Mouse (Mus musculus) liver, embryonic 11.5 days (tissue): ENCODE measurements around the gene Specc1. TPM values are rescaled to one million over a fixed set of nuclear protein-coding genes. Genes with fewer than 3 reads are reported as not detected.

Experiments used
- ATAC-seq: fragments of 200-750 bp; cut with Nextera tagmentation; replicated peaks from 2 replicates; pipeline ENCODE4 v1.8.0; 2017; ENCODE audit warnings: moderate number of reproducible peaks, mild to moderate bottlenecking, moderate TSS enrichment, moderate library complexity; ENCODE audit not compliant: low FRiP score
- DNase-seq: peaks from one replicate; pipeline ENCODE4 v3.0.0-alpha.2; 2017; ENCODE audit warnings: low spot score
- H3K27ac ChIP-seq: fragments of 300-500 bp; sonication (generic); 2 replicates; pipeline ENCODE4 v1.5.1; 2014; ENCODE audit warnings: mild to moderate bottlenecking, low read depth, low read length, control low read depth
- H3K27me3 ChIP-seq: fragments of 300-500 bp; sonication (generic); replicated peaks from 2 replicates; pipeline ENCODE4 v1.6.1; 2014; ENCODE audit warnings: low read length, mixed read lengths; ENCODE audit not compliant: control insufficient read depth, insufficient read depth
- H3K36me3 ChIP-seq: fragments of 300-500 bp; sonication (generic); 2 replicates; pipeline ENCODE4 v1.6.1; 2014; ENCODE audit warnings: mild to moderate bottlenecking, low read length, moderate library complexity, mixed read lengths; ENCODE audit not compliant: control insufficient read depth, insufficient read depth
- H3K4me1 ChIP-seq: fragments of 300-500 bp; sonication (generic); replicated peaks from 2 replicates; pipeline ENCODE4 v1.6.1; 2014; ENCODE audit warnings: low read length, mixed read lengths; ENCODE audit not compliant: control insufficient read depth, insufficient read depth
- H3K4me2 ChIP-seq: fragments of 300-500 bp; sonication (generic); 2 replicates; pipeline ENCODE4 v1.6.1; 2014; ENCODE audit warnings: mild to moderate bottlenecking, control low read depth, moderate library complexity
- H3K4me3 ChIP-seq: fragments of 300-500 bp; sonication (generic); 2 replicates; pipeline ENCODE4 v1.5.1; 2014; ENCODE audit warnings: low read depth, low read length, control low read depth
- H3K9ac ChIP-seq: fragments of 300-500 bp; sonication (generic); 2 replicates; pipeline ENCODE4 v1.6.1; 2014; ENCODE audit warnings: low read depth, low read length, control low read depth
- H3K9me3 ChIP-seq: fragments of 300-500 bp; sonication (generic); 2 replicates; pipeline ENCODE4 v1.6.1; 2016; ENCODE audit warnings: low read length, inconsistent platforms, mixed read lengths; ENCODE audit not compliant: control insufficient read depth
- WGBS: fragments of 180-500 bp; shearing (Covaris S2); extraction: QIAGEN DNeasy Blood & Tissue Kit; methylation state at CpG from one replicate; pipeline ENCODE4 v1.1.7; 2014; 5-methylcytosine and 5-hydroxymethylcytosine counted together
- polyA plus RNA-seq: library from polyadenylated mRNA; unstranded; fragments of >200 nt; fragmentation: Nextera tagmentation; extraction: Ambion mirVana; gene quantifications from 2 replicates; pipeline ENCODE4 v1.2.1, GENCODE M21; 2014

The Specc1 gene
- polyA plus RNA-seq, 1 experiment from 2014 or later: 23.6 TPM

GRCm38 (mm10) chr11:62075551-62075950 lies 119.0 kb downstream of the Specc1 start:
- no peaks in the 10 kb centered on the region for H3K9me3 ChIP-seq
- no peak overlapping the region for H3K4me2 ChIP-seq
- no peaks in the 10 kb centered on the region for H3K27me3 ChIP-seq
- H3K4me1 ChIP-seq: no peaks in the 10 kb centered on the region
- H3K9ac ChIP-seq: no peak overlapping the region
- ATAC-seq: no peak
- no peaks in the 10 kb centered on the region for H3K36me3 ChIP-seq
- DNase-seq: no peak
- no peak overlapping the region for H3K27ac ChIP-seq
- WGBS: 90% methylated on average over 5 of the region's 5 CpGs
- H3K4me3 ChIP-seq: no peak overlapping the region

DNA sequence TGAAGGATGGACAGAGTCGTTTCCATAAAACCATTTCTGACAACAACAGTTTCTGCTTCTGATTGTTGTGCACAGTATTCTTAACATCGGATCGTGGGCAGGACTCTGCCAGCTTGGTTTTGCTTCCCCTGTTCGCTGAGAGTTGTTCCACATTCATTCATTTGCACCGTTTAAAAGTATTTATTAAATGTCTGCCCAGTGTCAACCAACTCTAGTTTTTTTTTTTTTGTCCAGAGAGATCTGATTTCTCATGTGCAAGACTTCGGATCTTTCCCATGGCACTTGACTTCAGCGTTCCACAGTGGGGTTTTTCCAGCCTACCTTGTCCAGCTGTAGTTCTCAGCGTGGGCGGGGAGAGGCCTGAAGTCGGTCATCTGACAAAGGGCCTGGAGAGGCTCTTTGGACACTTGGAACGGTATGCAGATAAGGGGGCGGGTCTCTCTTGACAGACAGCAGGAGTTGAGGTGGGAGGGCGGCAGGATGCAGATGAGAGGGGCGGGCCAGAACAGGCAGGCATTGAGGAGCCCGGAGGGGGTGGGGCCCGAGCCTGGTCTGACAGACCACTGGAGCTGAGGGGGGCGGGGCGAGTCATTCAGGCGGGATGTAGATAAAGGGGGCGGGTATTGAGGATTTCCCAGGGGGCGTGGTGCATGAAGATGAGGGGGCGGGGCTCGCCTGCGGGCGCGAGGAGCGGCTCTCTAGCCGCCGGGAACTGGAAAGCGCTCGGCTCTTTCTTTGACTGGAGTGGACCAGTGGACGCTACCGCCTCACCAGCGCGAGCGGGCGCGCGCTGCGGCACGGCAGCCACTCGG lies 120.0 kb downstream of the Specc1 start:
- Histone ChIP-seq H3K9me3 (no peaks in the 10 kb centered on the region), H3K4me1 (no peaks in the 10 kb centered on the region), H3K9ac (peak overlapping the region; percentile 81), H3K4me3 (peak overlapping the region; percentile 77), H3K27ac (peak overlapping the region; percentile 74), H3K27me3 (no peaks in the 10 kb centered on the region), H3K36me3 (no peaks in the 10 kb centered on the region), H3K4me2 (peak overlapping the region; percentile 100)
- peak; percentile 97 for ATAC-seq
- 8% methylated on average over 37 of the region's 42 CpGs for WGBS
- peak; percentile 98 for DNase-seq

- peak overlapping the region; percentile 77 for H3K4me3 ChIP-seq
- H3K9ac ChIP-seq: peak overlapping the region; percentile 81
- WGBS: 4% methylated on average over 35 of the region's 51 CpGs
- no peaks in the 10 kb centered on the region for H3K9me3 ChIP-seq
- no peaks in the 10 kb centered on the region for H3K36me3 ChIP-seq
- H3K4me2 ChIP-seq: peak overlapping the region; percentile 100
- H3K27ac ChIP-seq: peak overlapping the region; percentile 74
- H3K27me3 ChIP-seq: no peaks in the 10 kb centered on the region
- ATAC-seq (peak; percentile 59), DNase-seq (no peak)
- no peaks in the 10 kb centered on the region for H3K4me1 ChIP-seq
Measured at GRCm38 (mm10) chr11:62077157-62077865, 120.7 kb downstream of the Specc1 start.

- Histone ChIP-seq H3K9ac (no peak overlapping the region), H3K9me3 (no peaks in the 10 kb centered on the region), H3K4me1 (no peaks in the 10 kb centered on the region), H3K4me3 (no peak overlapping the region), H3K4me2 (no peak overlapping the region), H3K27me3 (no peaks in the 10 kb centered on the region), H3K27ac (no peak overlapping the region), H3K36me3 (no peaks in the 10 kb centered on the region)
- 92% methylated on average over 10 of the region's 10 CpGs for WGBS
- no peak for DNase-seq
- ATAC-seq: no peak
Measured at GRCm38 (mm10) chr11:62078371-62078770, 121.8 kb downstream of the Specc1 start.

GRCm38 (mm10) chr11:62079100-62079857 lies 122.7 kb downstream of the Specc1 start:
- Histone ChIP-seq H3K9ac (no peak overlapping the region), H3K4me1 (no peaks in the 10 kb centered on the region), H3K9me3 (no peaks in the 10 kb centered on the region), H3K36me3 (no peaks in the 10 kb centered on the region), H3K27ac (no peak overlapping the region), H3K4me2 (no peak overlapping the region), H3K4me3 (no peak overlapping the region), H3K27me3 (no peaks in the 10 kb centered on the region)
- ATAC-seq: no peak
- 78% methylated on average over 8 of the region's 8 CpGs for WGBS
- no peak for DNase-seq

DNA sequence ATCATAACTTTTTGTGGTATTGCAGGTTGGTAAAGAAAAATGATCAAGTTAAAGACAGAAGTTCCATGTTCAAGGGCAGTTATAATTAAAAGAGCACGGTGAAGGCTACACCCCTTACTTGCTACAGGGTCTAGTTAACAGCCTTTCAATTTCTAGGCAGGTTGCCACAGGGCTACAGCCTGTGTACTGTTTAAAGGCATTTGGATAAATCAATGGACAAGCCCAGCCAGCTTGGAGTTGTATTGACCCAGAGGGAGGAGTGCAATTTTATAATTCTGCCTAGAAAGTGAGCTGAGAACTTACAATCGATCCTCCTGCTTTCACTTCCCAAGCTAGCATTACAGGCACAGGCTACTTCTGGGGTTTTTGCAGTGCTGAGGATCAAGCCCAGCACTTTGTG lies 123.9 kb downstream of the Specc1 start:
- no peaks in the 10 kb centered on the region for H3K4me1 ChIP-seq
- H3K27me3 ChIP-seq: no peaks in the 10 kb centered on the region
- H3K4me2 ChIP-seq: no peak overlapping the region
- no peak overlapping the region for H3K27ac ChIP-seq
- no peaks in the 10 kb centered on the region for H3K9me3 ChIP-seq
- 82% methylated on average over 2 of the region's 2 CpGs for WGBS
- DNase-seq (no peak), ATAC-seq (no peak)
- H3K4me3 ChIP-seq: no peak overlapping the region
- no peak overlapping the region for H3K9ac ChIP-seq
- H3K36me3 ChIP-seq: no peaks in the 10 kb centered on the region

GRCm38 (mm10) chr11:62086648-62087047 lies 130.1 kb downstream of the Specc1 start:
- Histone ChIP-seq H3K9ac (no peak overlapping the region), H3K4me1 (peaks cover 4% of the 10 kb centered on the region; the same call in 1 of the 2 replicates), H3K9me3 (no peaks in the 10 kb centered on the region), H3K36me3 (no peaks in the 10 kb centered on the region), H3K4me3 (no peak overlapping the region), H3K27me3 (no peaks in the 10 kb centered on the region), H3K27ac (no peak overlapping the region), H3K4me2 (no peak overlapping the region)
- 45% methylated on average over 2 of the region's 2 CpGs for WGBS
- no peak for DNase-seq
- ATAC-seq: no peak

DNA sequence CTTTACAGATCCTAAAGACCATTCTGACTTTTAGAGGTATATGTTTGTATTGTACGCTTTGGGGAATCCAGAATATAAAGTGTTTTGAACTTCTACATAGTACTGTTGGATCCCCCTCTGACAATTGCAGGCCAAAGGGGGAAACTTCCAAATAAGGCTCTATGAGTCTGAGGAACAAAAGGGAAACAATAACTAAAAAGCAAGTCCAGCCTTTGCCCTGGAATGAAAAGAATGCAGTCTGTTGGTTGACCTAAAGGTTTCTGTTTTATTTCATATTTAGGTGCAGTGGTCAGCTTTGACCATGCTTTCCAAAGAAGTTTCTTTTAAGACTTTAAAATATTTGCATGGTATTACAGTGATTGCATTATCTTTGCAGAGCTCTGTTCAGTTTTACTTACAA lies 130.5 kb downstream of the Specc1 start:
- Histone ChIP-seq H3K9ac (no peak overlapping the region), H3K27me3 (no peaks in the 10 kb centered on the region), H3K4me2 (no peak overlapping the region), H3K9me3 (no peaks in the 10 kb centered on the region), H3K27ac (no peak overlapping the region), H3K4me1 (peaks cover 4% of the 10 kb centered on the region; the same call in 1 of the 2 replicates), H3K36me3 (no peaks in the 10 kb centered on the region), H3K4me3 (no peak overlapping the region)
- DNase-seq: no peak
- no peak for ATAC-seq
- 89% methylated on average over 1 of the region's 1 CpGs for WGBS
